Mouse (Mus musculus) stomach, embryonic 14.5 days (tissue): ENCODE measurements at regions not wholly inside any gene's neighbourhood (a gene's known extent, or its start where the extent isn't known, plus 50 kb on each side); places are given as distances from the start of the nearest gene placed in this dataset.
A peak's percentile ranks its signal among the peaks of the same experiment; 100 is the strongest.
"Not testable (repeated sequence)": the region's sequence is repeated elsewhere in the genome, so short reads cannot be mapped to it uniquely, and the experiment has no call there.

Experiments
- ATAC-seq: fragments of 200-750 bp; cut with Nextera tagmentation; 2 replicates; pipeline ENCODE4 v1.8.0; 2017; ENCODE audit warnings: low read depth, moderate TSS enrichment; ENCODE audit not compliant: insufficient number of reproducible peaks, insufficient read depth, low FRiP score
- H3K27ac ChIP-seq: fragments of 300-500 bp; sonication (generic); 2 replicates; pipeline ENCODE4 v1.5.1; 2014; ENCODE audit warnings: mild to moderate bottlenecking, low read length, moderate library complexity, mixed read lengths
- H3K27me3 ChIP-seq: fragments of 300-500 bp; sonication (generic); 2 replicates; pipeline ENCODE4 v1.6.1; 2014; ENCODE audit warnings: low read length, control low read depth, mixed read lengths; ENCODE audit not compliant: control insufficient read depth, insufficient read depth
- H3K36me3 ChIP-seq: fragments of 300-500 bp; sonication (generic); 2 replicates; pipeline ENCODE4 v1.6.1; 2014; ENCODE audit warnings: mild to moderate bottlenecking, control low read depth, low read length, moderate library complexity, mixed read lengths; ENCODE audit not compliant: control insufficient read depth, insufficient read depth
- H3K4me1 ChIP-seq: fragments of 300-500 bp; sonication (generic); 2 replicates; pipeline ENCODE4 v1.6.1; 2014; ENCODE audit warnings: low read length, control low read depth, mixed read lengths; ENCODE audit not compliant: control insufficient read depth, insufficient read depth
- H3K4me2 ChIP-seq: fragments of 300-500 bp; sonication (generic); replicated peaks from 2 replicates; pipeline ENCODE4 v1.6.1; 2014; ENCODE audit warnings: low read depth, low read length, control low read depth
- H3K4me3 ChIP-seq: fragments of 300-500 bp; sonication (generic); 2 replicates; pipeline ENCODE4 v1.5.1; 2014; ENCODE audit warnings: low read depth, low read length, control low read depth
- H3K9ac ChIP-seq: fragments of 300-500 bp; sonication (generic); replicated peaks from 2 replicates; pipeline ENCODE4 v1.6.1; 2014; ENCODE audit warnings: low read depth, mild to moderate bottlenecking, control low read depth, low read length, moderate library complexity, mixed read lengths
- H3K9me3 ChIP-seq: fragments of 300-500 bp; sonication (generic); 2 replicates; pipeline ENCODE4 v1.6.1; 2016; ENCODE audit warnings: low read depth, low read length, control low read depth; ENCODE audit not compliant: control insufficient read depth
- WGBS: fragments of 180-500 bp; shearing (Covaris S2); extraction: QIAGEN DNeasy Blood & Tissue Kit; methylation state at CpG from one replicate; pipeline ENCODE4 v1.1.7; 2014; 5-methylcytosine and 5-hydroxymethylcytosine counted together

GRCm38 (mm10) chr4:122025866-122026265 lies 404.0 kb upstream of the Gm12887 start:
- WGBS = 94% methylated on average over 1 of the region's 1 CpGs
- H3K4me3 ChIP-seq = no peak overlapping the region
- no peak overlapping the region for H3K27ac ChIP-seq
- H3K27me3 ChIP-seq = no peaks in the 10 kb centered on the region
- ATAC-seq = no peak
- peaks cover 30% of the 10 kb centered on the region for H3K9me3 ChIP-seq
- H3K4me2 ChIP-seq = no peak overlapping the region
- no peaks in the 10 kb centered on the region for H3K36me3 ChIP-seq
- no peaks in the 10 kb centered on the region for H3K4me1 ChIP-seq
- no peak overlapping the region for H3K9ac ChIP-seq

GRCm38 (mm10) chr4:122022854-122023253 lies 401.0 kb upstream of the Gm12887 start:
- ATAC-seq = 0 out of 2 replicates have a peak, but pooled peaks have one; percentile 38
- no peak overlapping the region for H3K27ac ChIP-seq
- no peaks in the 10 kb centered on the region for H3K27me3 ChIP-seq
- H3K9ac ChIP-seq = no peak overlapping the region
- no peaks in the 10 kb centered on the region for H3K4me1 ChIP-seq
- no peak overlapping the region for H3K4me2 ChIP-seq
- no peaks in the 10 kb centered on the region for H3K36me3 ChIP-seq
- H3K9me3 ChIP-seq = peaks cover 43% of the 10 kb centered on the region
- 86% methylated on average over 15 of the region's 15 CpGs for WGBS
- H3K4me3 ChIP-seq = no peak overlapping the region

- WGBS = 94% methylated on average over 26 of the region's 26 CpGs
- H3K4me2 ChIP-seq, H3K4me1 ChIP-seq, H3K36me3 ChIP-seq, H3K27ac ChIP-seq, H3K4me3 ChIP-seq, H3K27me3 ChIP-seq, H3K9ac ChIP-seq: not testable (repeated sequence)
- peaks cover 40% of the 10 kb centered on the region for H3K9me3 ChIP-seq
- peak; percentile 28; the same call in 1 of the 2 replicates for ATAC-seq
These were observed 387.1 kb upstream of the Gm12887 start for GRCm38 (mm10) chr4:122008938-122009459.

- H3K9me3 ChIP-seq = peaks cover 46% of the 10 kb centered on the region
- no peaks in the 10 kb centered on the region for H3K4me1 ChIP-seq
- no peak overlapping the region for H3K27ac ChIP-seq
- H3K27me3 ChIP-seq = no peaks in the 10 kb centered on the region
- WGBS = 94% methylated on average over 39 of the region's 39 CpGs
- no peaks in the 10 kb centered on the region for H3K36me3 ChIP-seq
- peak; percentile 46; the same call in 1 of the 2 replicates for ATAC-seq
- no peak overlapping the region for H3K4me3 ChIP-seq
- no peak overlapping the region for H3K4me2 ChIP-seq
- no peak overlapping the region for H3K9ac ChIP-seq
These were observed 386.4 kb upstream of the Gm12887 start for GRCm38 (mm10) chr4:122008168-122008839.

DNA sequence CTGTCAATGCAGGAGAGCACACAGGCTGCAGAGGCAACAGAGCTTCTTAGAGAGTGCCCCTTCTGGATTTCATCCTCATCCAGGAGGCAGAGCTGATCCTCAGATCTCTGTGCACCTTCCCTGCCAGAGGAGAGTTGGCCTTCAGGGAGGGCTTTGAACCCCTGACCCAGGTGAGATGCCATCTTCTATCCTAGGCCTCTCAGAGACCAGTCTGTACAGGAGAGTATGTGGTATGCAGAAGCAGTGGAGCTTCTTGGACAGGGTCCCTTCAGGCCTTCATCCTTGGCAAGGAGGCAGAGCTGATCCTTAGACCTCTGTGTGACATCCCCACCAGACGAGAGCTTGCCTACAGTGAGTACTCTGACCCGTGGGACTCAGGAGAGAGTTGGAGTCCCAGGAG lies 364.8 kb upstream of the Gm12887 start:
- H3K27me3 ChIP-seq = no peaks in the 10 kb centered on the region
- H3K9me3 ChIP-seq = peaks cover 12% of the 10 kb centered on the region
- ATAC-seq = no peak; the same call in 1 of the 2 replicates
- no peaks in the 10 kb centered on the region for H3K4me1 ChIP-seq
- H3K9ac ChIP-seq = no peak overlapping the region
- WGBS = 74% methylated on average over 2 of the region's 2 CpGs
- H3K27ac ChIP-seq = no peak overlapping the region
- no peaks in the 10 kb centered on the region for H3K36me3 ChIP-seq
- no peak overlapping the region for H3K4me2 ChIP-seq
- no peak overlapping the region for H3K4me3 ChIP-seq

- Histone ChIP-seq H3K4me1 (no peaks in the 10 kb centered on the region), H3K36me3 (no peaks in the 10 kb centered on the region), H3K4me2 (no peak overlapping the region), H3K27me3 (no peaks in the 10 kb centered on the region), H3K4me3 (no peak overlapping the region), H3K27ac (no peak overlapping the region), H3K9me3 (peaks cover 12% of the 10 kb centered on the region), H3K9ac (no peak overlapping the region)
- ATAC-seq = 0 out of 2 replicates have a peak, but pooled peaks have one; percentile 33
- 70% methylated on average over 1 of the region's 1 CpGs for WGBS
These were observed 363.5 kb upstream of the Gm12887 start for GRCm38 (mm10) chr4:121985371-121985770.

GRCm38 (mm10) chr4:121975831-121976230 lies 353.9 kb upstream of the Gm12887 start:
- no peaks in the 10 kb centered on the region for H3K4me1 ChIP-seq
- H3K4me2 ChIP-seq = no peak overlapping the region
- H3K9me3 ChIP-seq = peaks cover 9% of the 10 kb centered on the region
- H3K9ac ChIP-seq = no peak overlapping the region
- ATAC-seq = no peak
- H3K36me3 ChIP-seq = no peaks in the 10 kb centered on the region
- no peak overlapping the region for H3K27ac ChIP-seq
- H3K27me3 ChIP-seq = no peaks in the 10 kb centered on the region
- WGBS = 80% methylated on average over 3 of the region's 3 CpGs
- H3K4me3 ChIP-seq = no peak overlapping the region
